Mouse (Mus musculus): ENCODE results near the gene 1700020D05Rik. TPM values are rescaled to one million over a fixed set of nuclear protein-coding genes. Genes with fewer than 3 reads are reported as not detected.
A peak's percentile ranks its signal among the peaks of the same experiment; 100 is the strongest.

1700020D05Rik gene
- polyA plus RNA-seq, 1 experiment from 2014 or later: not detected

DNA sequence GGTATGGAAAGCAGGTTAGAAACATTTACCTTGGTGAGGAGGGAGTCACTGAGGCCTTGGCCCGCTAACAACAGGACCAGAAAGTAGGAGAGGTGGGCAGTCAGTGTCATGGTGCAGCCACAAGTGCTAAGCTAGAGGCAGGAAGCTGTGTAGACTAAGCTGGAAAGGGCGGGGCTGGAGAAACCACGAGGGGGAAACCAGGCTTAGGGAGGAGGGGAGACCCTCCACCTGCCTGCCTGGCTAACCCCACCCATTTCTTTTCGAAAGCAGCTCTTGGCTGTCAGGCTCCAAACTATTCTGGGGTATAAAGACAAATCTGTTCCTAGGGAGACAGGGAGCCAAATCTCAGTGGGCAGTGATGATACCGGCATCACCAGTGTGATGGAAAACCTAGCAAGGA lies 35.2 kb downstream of the 1700020D05Rik start, which contains the start of gene Ctsw:
TSS of gene Ctsw (minus strand) at position 134 of the 400 bp plus-strand sequence.
- peaks cover 4% of the 10 kb centered on the region; the same call in 1 of the 2 replicates for H3K27me3 ChIP-seq (replicated peaks)
- H3K36me3 ChIP-seq: peaks cover 41% of the 10 kb centered on the region
- no peak within 1 kb of the TSS for H3K4me2 ChIP-seq
- peaks cover 9% of the 10 kb centered on the region for H3K4me1 ChIP-seq
- H3K9me3 ChIP-seq (replicated peaks): no peaks in the 10 kb centered on the region
- H3K27ac ChIP-seq: no peak within 1 kb of the TSS
- no peak within 1 kb of the TSS for H3K4me3 ChIP-seq
- WGBS (ENCODE audit: insufficient replicate concordance): 39% methylated on average over 5 of the region's 5 CpGs
- no peak within 1 kb of the TSS for H3K9ac ChIP-seq
- no peak for ATAC-seq

DNA sequence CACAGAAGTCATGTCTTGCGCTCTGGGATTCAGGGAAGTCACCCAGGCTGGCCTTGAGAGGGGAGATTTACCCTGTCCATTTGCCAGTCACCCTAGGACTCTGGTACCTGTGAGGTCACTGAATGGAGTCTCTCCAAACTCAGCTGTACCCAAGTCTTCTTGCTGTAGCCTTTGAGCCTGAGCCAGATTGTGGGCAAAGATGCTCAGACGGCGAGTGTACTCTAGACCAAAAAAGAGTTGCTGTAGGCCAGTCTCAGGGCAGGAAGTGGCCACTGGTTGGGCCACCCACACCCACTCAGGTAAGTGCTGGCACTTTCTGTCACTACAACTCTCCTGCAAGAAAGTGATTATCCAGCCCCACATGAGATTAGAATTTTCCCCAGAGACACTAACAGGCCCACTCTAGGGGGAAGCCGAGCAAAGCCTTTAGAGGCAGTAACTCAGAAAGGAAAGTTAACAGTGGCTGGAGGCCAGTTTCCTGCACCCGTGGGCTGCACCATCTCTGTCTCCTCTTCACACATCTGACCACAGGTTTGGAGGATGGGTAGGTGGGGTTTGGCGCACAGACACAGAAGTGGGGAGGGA lies 36.6 kb downstream of the 1700020D05Rik start:
- Histone ChIP-seq H3K9me3 (replicated peaks) (no peaks in the 10 kb centered on the region), H3K4me1 (peaks cover 5% of the 10 kb centered on the region), H3K36me3 (peaks cover 52% of the 10 kb centered on the region), H3K27me3 (replicated peaks) (no peaks in the 10 kb centered on the region), H3K9ac (no peak overlapping the region), H3K27ac (no peak overlapping the region), H3K4me3 (no peak overlapping the region), H3K4me2 (no peak overlapping the region)
- 76% methylated on average over 6 of the region's 6 CpGs for WGBS (ENCODE audit: insufficient replicate concordance)
- ATAC-seq: no peak

DNA sequence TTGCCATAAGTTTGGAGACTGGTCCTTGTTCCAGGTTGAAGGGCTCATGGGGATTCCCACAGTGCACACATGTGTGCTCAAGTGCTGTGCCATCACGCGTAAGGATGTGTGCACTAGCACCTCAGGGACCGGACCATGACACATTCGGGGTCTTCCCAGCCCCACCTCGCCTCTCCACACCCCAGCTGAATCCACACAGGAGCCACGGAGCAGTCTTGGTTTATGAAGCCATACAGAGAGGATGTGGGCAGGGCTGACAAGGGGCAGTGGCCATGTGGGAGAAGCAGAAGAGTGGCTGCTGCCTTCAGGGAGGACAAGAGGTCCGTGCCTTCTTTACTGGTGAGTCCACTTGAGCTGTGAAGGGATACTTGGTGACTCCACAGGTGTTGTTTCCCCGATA lies 38.5 kb downstream of the 1700020D05Rik start:
- no peak for ATAC-seq
- Histone ChIP-seq H3K9ac (no peak overlapping the region), H3K27ac (no peak overlapping the region), H3K27me3 (replicated peaks) (no peaks in the 10 kb centered on the region), H3K4me1 (peaks cover 17% of the 10 kb centered on the region), H3K36me3 (peaks cover 52% of the 10 kb centered on the region), H3K9me3 (replicated peaks) (no peaks in the 10 kb centered on the region), H3K4me2 (no peak overlapping the region), H3K4me3 (no peak overlapping the region)
- WGBS (ENCODE audit: insufficient replicate concordance): 88% methylated on average over 8 of the region's 8 CpGs

DNA sequence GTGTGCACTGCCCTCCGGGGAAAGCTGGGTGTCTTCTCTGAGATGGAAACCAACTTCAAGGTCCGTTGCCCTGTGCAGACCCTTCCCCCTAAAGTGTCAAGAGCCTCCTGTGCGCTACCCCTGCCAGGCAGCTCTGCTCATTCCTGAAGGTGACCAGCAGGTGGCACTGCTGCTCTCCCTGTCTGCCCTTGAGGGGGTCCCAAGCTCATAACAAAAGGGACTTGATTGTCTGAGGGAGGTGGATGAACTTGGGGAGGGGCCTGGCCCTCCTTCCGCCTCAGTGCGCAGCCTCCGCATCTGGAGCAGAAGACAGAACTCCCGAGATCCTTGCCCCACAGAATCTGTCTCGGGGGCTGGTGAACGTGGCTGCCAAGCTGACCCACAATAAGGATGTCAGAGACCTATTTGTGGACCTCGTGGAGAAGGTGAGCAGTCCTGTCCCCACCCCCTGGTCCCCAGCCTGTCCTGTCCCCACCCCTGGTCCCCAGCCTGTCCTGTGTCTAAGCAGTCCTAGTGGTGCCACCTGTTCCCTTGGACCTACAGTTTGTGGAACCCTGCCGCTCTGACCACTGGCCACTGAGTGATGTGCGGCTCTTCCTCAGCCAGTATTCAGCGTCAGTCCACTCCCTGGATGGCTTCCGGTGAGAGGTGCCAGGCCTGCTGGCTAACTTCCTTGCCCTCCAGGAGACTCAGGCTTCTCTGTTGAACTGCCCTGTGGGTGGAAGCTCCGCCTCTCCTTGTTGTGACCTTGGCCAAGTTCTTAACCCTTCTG lies 39.6 kb downstream of the 1700020D05Rik start:
- Histone ChIP-seq H3K4me1 (peaks cover 24% of the 10 kb centered on the region), H3K9me3 (replicated peaks) (no peaks in the 10 kb centered on the region), H3K36me3 (peaks cover 52% of the 10 kb centered on the region), H3K4me3 (no peak overlapping the region), H3K4me2 (no peak overlapping the region), H3K9ac (no peak overlapping the region; the same call in 1 of the 2 replicates), H3K27ac (no peak overlapping the region), H3K27me3 (replicated peaks) (0 out of 2 replicates have a peak, but pooled peaks cover 3% of the 10 kb centered on the region)
- 60% methylated on average over 15 of the region's 15 CpGs for WGBS (ENCODE audit: insufficient replicate concordance)
- no peak for ATAC-seq

DNA sequence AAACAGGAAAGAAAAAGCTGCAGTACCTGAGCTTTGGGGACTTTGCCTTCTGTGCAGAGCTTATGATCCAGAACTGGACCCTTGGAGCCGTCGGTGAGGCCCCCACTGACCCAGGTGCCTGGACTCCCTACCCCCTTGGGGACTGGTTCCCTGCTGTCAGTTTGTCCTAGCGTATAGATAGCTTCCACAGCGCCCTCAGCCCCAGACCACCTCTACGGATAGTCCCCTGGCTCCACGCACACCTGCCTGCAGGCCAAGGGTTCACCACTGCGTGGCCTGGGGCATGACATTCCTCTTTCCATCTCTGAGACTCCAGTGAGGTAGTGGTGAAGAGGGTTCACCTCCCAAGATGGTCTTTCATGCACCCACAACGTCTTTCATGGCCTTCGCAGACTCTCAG lies 40.4 kb downstream of the 1700020D05Rik start:
- Histone ChIP-seq H3K27me3 (replicated peaks) (0 out of 2 replicates have a peak, but pooled peaks cover 5% of the 10 kb centered on the region), H3K4me3 (no peak overlapping the region), H3K9me3 (replicated peaks) (no peaks in the 10 kb centered on the region), H3K4me1 (peaks cover 24% of the 10 kb centered on the region), H3K36me3 (peaks cover 52% of the 10 kb centered on the region), H3K9ac (no peak overlapping the region), H3K27ac (no peak overlapping the region), H3K4me2 (no peak overlapping the region)
- no peak for ATAC-seq
- WGBS (ENCODE audit: insufficient replicate concordance): 83% methylated on average over 9 of the region's 9 CpGs

DNA sequence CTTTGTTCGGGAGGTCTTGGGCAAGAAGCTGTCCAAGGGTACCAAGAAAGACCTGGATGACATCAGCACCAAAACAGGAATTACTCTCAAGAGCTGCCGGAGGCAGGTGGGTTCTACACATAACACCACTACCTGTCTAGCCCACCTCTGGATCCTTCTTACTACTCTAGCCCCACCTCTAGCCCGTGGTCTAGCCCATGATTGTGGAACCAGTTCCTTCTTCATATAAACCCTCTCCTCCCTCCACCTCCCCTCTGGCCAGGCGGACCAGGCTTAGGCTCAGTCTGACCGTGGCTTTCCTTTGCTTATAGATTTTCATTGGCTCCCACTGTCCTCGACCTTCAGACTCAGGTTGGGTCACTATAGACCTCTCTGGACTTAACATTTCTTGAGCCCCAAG lies 42.2 kb downstream of the 1700020D05Rik start:
- H3K9ac ChIP-seq: peak overlapping the region; percentile 82; the same call in 1 of the 2 replicates
- ATAC-seq: no peak

DNA sequence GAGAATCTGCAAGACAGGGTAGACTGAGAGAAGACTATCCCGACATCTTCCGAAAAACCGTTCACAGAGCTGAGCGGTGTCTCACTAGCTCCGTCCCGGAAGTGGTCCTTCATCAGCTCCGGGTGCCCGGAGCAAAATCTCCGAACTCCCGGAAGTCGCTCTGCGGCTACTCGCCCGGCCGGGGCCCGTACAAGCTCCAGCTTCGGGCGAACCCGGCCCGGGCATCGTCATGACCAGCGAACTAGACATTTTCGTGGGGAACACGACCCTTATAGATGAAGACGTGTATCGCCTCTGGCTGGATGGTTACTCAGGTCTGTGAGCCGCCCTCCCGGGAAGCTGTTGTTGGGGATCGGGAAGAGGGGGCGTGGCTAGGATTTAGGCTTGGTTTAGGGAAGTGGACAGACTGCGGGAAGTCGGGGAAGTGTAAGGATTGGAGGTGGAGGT lies 43.1 kb downstream of the 1700020D05Rik start, which contains the start of gene Fibp:
TSS of gene Fibp (plus strand) at position 151 of the 447 bp plus-strand sequence.
- under 1% methylated on average over 32 of the region's 32 CpGs for WGBS (ENCODE audit: insufficient replicate concordance)
- Histone ChIP-seq H3K36me3 (peaks cover 34% of the 10 kb centered on the region), H3K9ac (peak within 1 kb of the TSS; percentile 82), H3K27me3 (replicated peaks) (0 out of 2 replicates have a peak, but pooled peaks cover 5% of the 10 kb centered on the region), H3K4me1 (peaks cover 43% of the 10 kb centered on the region), H3K27ac (peak within 1 kb of the TSS; percentile 68), H3K4me3 (peak within 1 kb of the TSS; percentile 81), H3K9me3 (replicated peaks) (no peaks in the 10 kb centered on the region), H3K4me2 (peak within 1 kb of the TSS; percentile 90)
- ATAC-seq: peak; percentile 66

More for the DNA sequence above, 42.2 kb downstream of the 1700020D05Rik start:
- 74% methylated on average over 6 of the region's 6 CpGs for WGBS (ENCODE audit: insufficient replicate concordance)
- Histone ChIP-seq H3K27ac (0 out of 2 replicates have a peak overlapping the region, but pooled peaks have one; percentile 2), H3K27me3 (replicated peaks) (0 out of 2 replicates have a peak, but pooled peaks cover 5% of the 10 kb centered on the region), H3K4me3 (peak overlapping the region; percentile 81), H3K36me3 (peaks cover 41% of the 10 kb centered on the region), H3K4me2 (peak overlapping the region; percentile 90), H3K9me3 (replicated peaks) (no peaks in the 10 kb centered on the region), H3K4me1 (peaks cover 34% of the 10 kb centered on the region)

DNA sequence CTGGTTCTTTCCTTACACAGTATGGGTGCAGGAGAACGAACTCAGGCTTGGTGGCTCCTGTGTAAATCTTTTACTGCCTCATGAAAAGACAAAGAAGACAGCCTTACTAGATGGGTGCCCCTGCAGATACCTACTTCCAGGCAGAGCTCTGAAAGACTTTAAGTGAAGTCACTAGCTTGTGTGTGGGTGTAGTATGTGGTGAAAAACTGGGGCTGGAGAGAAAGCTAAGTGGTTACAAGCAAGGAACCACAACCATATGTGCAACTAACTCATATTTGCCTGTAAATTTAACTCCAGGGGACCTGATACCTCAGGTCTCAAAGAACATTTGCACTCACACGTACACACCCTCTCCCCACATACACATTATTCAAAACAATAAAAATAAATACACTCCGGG lies 43.7 kb downstream of the 1700020D05Rik start:
- Histone ChIP-seq H3K4me2 (peak overlapping the region; percentile 90), H3K9me3 (replicated peaks) (no peaks in the 10 kb centered on the region), H3K27me3 (replicated peaks) (0 out of 2 replicates have a peak, but pooled peaks cover 5% of the 10 kb centered on the region), H3K27ac (peak overlapping the region; percentile 68; the same call in 1 of the 2 replicates), H3K4me1 (peaks cover 49% of the 10 kb centered on the region), H3K36me3 (peaks cover 32% of the 10 kb centered on the region), H3K9ac (peak overlapping the region; percentile 82), H3K4me3 (peak overlapping the region; percentile 81)
- 26% methylated on average over 3 of the region's 3 CpGs for WGBS (ENCODE audit: insufficient replicate concordance)
- ATAC-seq: no peak

DNA sequence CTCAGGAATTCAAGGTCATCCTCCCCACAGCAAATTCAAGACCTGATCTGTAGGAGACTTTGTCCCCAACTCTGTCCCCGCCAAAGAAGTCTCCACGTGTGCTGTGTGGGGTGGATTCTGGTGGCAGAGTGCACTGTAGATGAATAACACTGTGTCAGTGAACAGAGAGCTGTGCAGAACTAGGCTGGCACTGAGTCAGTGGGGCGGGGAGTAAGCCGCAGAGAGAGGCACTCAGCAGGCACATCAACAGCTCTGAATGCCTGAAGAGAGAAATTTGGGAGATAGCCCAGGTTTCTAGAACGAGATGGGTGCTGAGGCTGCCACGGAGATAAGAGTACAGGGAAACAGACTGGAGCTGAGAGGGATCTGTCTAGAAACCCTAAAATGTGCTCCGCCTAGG lies 44.6 kb downstream of the 1700020D05Rik start:
- Histone ChIP-seq H3K4me3 (no peak overlapping the region), H3K4me2 (no peak overlapping the region), H3K27ac (no peak overlapping the region), H3K9me3 (replicated peaks) (no peaks in the 10 kb centered on the region), H3K4me1 (peaks cover 51% of the 10 kb centered on the region), H3K9ac (no peak overlapping the region), H3K36me3 (peaks cover 32% of the 10 kb centered on the region), H3K27me3 (replicated peaks) (0 out of 2 replicates have a peak, but pooled peaks cover 5% of the 10 kb centered on the region)
- ATAC-seq: no peak
- 54% methylated on average over 7 of the region's 7 CpGs for WGBS (ENCODE audit: insufficient replicate concordance)

DNA sequence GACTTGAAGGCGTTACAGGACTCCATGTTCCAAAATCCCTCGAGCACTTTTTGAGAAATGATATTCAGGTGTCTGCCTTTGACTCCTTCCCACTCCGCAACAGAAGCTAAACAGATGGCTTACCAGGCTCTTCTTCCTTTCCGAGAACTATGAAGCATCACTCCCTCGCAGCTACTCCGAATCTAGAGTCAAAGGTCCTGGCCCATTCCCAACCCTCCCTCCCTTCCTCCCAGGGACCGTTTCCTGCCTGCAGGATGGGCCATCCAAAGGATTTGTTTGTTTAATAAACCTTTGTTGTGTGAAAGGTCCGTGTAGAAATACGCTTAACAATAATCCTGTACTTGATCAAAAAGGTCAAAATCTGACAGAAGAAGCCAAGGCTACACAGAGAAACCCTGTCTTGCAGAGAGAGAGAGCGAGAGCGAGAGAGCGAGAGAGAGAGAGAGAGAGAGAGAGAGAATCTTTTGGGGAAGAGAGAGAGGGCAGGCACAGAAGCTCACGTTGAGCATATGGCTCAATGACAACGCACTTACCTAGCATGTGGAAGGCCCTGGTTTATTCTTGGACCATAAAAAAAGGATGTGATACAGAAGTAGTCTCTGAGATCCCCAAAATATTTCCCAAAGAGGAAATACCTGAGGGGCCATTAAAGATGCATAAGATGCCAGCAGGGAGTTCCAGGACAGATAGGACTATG lies 45.7 kb downstream of the 1700020D05Rik start, which contains the start of gene Ccdc85b:
TSS of gene Ccdc85b (minus strand) at position 149 of the 697 bp plus-strand sequence.
- H3K36me3 ChIP-seq: peaks cover 25% of the 10 kb centered on the region
- peak within 1 kb of the TSS; percentile 61 for H3K27ac ChIP-seq
- 20% methylated on average over 14 of the region's 14 CpGs for WGBS (ENCODE audit: insufficient replicate concordance)
- no peaks in the 10 kb centered on the region for H3K9me3 ChIP-seq (replicated peaks)
- H3K4me2 ChIP-seq: peak within 1 kb of the TSS; percentile 87
- H3K9ac ChIP-seq: peak within 1 kb of the TSS; percentile 73
- peak within 1 kb of the TSS; percentile 69 for H3K4me3 ChIP-seq
- H3K4me1 ChIP-seq: peaks cover 51% of the 10 kb centered on the region
- peak; percentile 7; the same call in 1 of the 2 replicates for ATAC-seq
- 0 out of 2 replicates have a peak, but pooled peaks cover 5% of the 10 kb centered on the region for H3K27me3 ChIP-seq (replicated peaks)

DNA sequence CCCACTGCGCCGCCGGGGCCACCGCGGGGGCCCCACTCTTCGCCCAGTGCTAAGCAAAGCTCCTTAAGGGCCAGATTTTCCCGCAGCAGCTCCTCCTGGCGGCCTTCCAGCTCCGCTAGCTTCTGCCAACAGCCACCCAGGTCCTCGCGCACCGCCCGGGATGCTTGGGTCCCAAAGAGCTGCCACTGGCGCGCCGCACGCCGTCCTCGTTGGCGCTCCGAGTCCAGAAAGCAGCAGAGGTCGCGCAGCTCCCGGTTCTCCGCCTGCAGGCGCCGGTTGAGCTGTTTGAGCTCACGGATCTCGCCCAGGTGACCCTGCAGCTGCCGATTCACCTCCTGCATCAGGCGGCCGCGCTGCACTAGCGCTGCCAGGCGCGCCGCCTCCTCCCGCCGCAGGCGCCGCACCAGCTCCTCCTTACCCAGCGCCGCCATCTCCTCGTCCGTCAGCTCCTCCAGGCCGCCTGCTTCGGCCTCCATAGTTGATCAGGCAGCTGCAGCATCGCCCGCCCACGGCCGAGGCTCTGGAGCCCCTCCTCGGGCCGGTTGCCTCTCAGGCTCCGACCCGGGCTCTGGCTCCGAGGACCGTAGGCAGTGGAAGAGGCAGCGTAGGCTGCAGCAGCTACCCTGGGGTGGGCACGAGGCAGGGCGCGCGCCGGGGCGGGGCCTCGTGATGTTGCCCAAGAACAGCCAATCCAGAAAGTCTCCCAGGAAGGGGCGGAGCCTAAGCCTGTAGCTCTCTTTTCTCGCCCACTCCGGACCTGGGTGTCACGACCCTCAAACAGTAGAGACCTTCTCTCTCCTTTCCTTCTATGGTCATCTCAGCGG lies 46.5 kb downstream of the 1700020D05Rik start:
- H3K4me3 ChIP-seq: peak overlapping the region; percentile 69
- no peaks in the 10 kb centered on the region for H3K9me3 ChIP-seq (replicated peaks)
- peaks cover 19% of the 10 kb centered on the region for H3K36me3 ChIP-seq
- H3K4me2 ChIP-seq: peak overlapping the region; percentile 87
- peak overlapping the region; percentile 73 for H3K9ac ChIP-seq
- 0 out of 2 replicates have a peak, but pooled peaks cover 5% of the 10 kb centered on the region for H3K27me3 ChIP-seq (replicated peaks)
- H3K27ac ChIP-seq: peak overlapping the region; percentile 61
- WGBS (ENCODE audit: insufficient replicate concordance): 1% methylated on average over 70 of the region's 70 CpGs
- peak; percentile 88 for ATAC-seq
- H3K4me1 ChIP-seq: peaks cover 51% of the 10 kb centered on the region
